Mouse (Mus musculus) thymus, postnatal 25 days (tissue): ENCODE data around the gene Tmem95.

Source experiments
- DNase-seq: peaks from one replicate; pipeline ENCODE4 v3.0.0; 2022

Gene Tmem95

DNA sequence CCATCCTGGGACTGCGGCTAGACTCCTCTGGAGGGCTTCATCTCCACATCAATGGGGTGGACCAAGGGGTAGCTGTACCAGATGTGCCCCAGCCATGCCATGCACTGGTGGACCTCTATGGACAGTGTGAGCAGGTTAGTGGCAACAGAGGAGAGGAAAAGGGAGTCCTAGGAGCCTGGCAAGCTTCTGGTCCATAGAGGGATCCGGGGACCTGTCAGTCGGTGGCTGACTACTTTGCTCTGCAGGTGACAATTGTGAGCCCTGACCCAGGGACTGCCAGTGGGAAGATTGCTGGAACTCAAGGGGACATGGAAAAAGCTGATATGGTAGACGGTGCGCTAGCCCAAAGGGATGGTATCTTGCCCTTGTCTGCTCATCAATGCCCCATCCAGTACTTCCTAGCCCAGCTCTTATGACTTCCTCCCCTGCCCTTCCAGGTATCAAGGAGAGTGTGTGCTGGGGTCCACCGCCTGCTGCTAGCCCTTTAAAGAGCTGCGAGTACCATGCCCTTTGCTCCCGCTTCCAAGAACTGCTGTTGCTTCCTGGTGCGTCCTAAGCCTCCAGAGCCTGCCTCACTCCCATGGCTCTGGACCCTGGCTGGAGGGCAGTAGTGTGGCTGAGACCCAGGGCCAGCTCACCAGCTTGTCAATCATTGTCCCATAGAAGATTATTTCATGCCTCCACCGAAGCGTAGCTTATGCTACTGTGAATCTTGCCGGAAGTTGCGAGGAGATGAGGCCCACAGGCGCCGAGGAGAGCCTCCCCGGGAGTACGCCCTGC is 33.2 kb upstream of the Tmem95 start:
- DNase-seq = no peak

DNA sequence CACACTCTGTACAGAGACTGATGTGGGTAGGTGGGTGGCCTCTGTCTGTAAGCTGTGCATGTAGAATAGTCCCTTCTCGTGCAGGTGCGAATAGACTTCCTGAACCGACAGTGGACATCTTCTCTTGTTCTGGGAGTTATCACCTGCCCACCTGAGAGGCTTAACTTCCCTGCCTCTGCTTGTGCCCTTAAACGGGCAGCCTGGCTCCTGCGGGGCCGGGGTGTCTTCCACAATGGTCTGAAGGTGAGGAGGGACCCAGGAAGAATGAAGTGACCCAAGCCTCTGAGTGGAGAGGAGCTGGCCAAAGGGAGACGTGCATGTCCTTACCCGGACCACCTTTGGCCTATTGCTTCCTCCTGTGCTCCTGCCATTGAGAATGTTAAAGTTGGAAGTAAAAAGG is 32.4 kb upstream of the Tmem95 start:
- DNase-seq = no peak

DNA sequence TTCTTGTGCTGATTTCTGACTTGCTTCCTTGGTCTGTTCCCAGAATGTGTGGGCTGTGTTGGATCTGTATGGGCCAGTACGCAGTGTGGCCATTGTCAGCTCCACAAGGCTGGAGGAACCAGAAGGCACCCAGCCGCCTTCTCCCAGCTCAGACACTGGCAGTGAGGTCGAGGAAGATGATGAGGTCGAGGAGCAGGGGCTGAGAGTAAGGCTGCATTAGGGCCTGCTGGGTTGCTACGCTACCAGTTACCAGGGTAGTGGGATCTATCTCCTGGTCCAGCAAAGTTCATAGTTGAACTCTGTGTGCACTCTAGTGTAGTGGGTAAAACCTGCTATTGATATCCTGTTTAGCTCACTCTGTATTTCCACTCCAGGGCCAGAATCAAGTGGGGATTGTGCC is 31.4 kb upstream of the Tmem95 start:
- DNase-seq = no peak

DNA sequence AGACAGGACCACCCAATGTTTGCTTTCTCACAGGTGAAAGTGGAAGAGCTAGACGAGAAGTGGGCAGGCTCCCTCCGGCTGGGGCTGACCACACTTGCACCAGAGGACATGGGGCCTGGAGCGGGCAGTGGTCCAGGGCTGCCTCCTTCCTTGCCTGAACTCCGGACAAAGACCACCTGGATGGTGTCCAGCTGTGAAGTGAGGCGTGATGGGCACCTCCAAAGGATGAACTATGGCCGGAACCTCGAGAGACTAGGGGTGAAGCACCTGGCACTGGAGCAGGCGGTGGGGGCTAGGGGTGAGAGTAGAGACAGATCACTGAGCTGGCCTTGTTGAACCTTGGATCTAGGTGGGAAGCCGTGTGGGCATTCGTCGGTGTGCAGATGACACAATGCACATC is 30.8 kb upstream of the Tmem95 start:
- no peak for DNase-seq

DNA sequence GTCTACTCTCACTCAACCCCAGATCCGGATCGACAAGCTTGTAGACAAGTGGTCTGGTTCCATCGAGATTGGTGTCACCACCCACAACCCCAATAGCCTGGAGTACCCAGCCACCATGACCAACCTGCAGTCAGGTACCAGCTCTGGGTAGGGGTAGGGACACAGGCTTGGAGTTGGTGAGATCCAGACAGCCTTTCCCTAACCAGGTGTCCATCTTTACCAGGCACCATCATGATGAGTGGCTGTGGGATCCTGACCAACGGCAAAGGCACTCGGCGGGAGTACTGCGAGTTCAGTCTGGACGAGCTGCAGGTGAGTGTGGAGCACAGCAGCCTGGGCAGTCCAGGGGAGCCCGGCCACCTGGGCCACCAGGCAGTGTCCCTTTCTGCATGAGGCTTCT is 26.5 kb upstream of the Tmem95 start:
- DNase-seq = no peak

DNA sequence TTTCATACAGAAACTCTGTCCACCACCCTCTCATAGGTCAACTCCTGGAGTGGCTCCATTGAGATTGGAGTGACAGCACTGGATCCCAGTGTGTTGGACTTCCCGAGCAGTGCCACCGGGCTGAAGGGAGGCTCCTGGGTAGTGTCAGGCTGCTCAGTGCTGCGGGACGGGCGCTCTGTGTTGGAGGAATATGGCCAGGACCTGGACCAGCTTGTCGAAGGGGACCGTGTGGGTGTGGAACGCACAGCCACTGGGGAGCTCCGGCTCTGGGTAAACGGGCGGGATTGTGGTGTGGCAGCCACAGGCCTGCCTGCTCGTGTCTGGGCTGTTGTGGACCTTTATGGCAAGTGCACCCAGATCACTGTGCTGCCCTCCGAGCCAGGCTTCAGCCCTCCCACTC is 25.2 kb upstream of the Tmem95 start:
- no peak for DNase-seq

DNA sequence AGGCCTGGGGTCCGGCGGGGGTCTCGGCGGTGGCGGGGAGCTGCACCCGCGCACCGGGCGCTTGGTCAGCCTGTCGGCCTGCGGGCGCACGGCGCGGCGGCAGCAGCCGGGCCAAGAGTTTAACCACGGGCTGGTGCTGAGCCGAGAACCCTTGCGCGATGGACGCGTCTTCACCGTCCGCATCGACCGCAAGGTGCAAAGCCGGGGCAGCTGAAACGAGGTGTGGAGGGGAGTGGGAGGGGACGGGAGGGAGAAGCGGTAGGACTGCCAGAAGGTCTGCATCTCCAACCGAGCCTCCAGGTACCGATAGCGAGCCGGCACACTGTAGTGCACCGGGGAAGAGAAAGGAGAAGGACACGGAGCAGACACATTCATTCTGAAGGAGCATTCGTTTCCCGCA is 24.2 kb upstream of the Tmem95 start:
- DNase-seq = no peak

DNA sequence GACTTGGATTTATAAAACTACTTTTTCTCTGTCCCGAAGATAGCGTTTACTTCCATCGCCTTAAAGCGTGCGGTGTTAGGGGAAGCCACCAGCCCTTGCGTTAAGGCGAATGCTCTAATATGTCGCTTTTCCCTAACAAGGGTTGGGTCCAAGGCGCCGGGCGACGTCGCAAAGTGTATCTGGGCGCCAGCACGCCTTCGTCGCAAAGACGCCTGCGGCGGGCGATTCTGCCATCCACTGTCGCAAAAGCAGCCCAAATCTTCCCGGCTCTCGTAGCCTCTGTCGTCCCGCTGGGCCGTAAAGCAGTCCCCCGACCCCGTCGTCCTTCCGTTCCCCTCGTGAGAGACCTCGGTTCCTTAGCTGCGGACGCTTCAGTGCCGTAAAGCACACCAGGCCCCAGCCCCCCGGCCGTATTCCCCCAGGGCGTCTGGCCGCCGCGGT is 23.6 kb upstream of the Tmem95 start:
- peak; percentile 93 for DNase-seq

DNA sequence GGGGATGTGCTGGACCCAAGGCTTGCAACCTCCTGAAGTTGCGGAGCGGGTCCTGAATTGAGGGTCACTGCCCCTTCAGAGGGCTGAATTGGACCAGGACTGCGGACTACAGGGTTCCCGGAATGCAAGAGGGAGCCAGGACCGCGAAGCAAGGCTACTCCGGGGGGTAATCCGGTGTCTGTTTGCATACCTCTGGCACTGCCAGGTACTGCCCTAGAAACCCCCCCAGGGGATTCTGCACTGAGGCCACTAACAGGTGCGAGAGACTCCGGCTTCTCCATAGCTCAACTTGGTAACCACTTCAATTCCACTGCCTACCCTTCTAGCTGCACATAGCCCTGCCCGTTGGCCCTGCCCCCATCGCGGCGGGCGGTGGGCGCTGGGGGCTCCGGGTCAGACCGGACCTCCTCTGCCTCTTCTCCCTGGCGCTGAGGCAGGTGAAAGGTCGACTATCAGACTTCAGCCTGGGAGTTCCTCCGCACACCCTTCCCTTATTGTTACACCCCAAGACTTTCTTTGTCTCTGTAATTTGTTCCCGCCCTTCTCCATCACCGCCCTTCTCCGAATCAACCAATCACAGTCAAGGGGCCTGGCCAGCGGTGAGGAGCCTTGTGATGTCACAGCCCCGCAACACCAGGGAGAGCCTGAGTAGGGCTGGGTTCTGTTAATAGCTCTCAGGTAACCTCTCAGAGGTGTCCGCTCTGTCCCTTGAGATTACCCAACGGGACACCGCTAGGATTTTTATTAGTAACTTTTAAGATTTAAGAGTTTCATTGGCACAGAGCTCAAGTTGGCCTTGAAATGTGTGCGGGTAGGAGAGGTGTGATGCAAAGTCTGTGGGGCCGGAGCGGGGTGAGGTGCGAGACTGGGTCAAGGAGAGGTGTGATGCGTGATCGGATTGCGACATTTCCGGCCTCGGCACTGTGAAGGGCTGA is 22.9 kb upstream of the Tmem95 start, which contains the start of the genes 2810408A11Rik and Neurl4:
TSS of gene 2810408A11Rik (minus strand) at position 517 of the 935 bp plus-strand sequence.
TSS of gene Neurl4 (plus strand) at position 602 of the 935 bp plus-strand sequence.
- peak; percentile 91 for DNase-seq

DNA sequence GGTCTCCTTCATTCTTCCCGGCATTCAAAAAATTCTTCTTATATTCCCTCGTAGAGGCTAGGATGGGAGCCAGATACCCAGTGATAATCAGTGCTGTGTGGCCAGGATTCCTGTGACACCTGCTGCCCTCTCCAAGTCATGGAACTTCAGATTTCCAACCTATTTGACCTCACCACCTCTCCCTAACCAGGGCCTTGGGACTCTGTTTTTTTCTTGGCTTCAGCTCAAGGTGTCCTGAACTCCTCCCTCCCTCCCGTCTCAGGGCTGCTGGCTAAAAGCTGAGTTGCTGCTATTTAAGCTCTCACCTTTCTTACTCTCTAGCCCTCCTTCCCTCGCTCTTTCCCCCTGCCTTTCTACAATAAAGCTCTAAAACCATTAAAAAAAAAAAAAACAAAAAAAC is 22.1 kb upstream of the Tmem95 start:
- peak; percentile 33 for DNase-seq

DNA sequence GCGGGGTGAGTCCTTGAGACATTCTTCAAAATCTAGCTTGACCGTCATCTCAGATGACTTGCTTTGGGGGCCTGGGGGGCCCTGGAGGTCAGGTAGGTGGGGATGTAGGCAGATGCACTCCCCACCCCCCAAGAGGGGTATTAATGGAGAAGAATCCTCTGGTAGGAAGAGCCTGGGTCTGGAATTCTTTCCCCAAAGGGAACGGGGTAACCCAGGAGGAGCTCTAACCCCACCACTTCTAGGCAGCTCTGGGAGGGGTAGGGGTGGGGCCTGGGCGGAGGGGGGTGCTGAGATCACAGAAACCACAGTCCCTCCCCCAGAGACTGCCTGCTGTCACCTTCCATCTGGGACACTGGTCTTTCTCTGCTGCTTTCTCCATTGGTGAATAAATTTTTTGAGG is 17.5 kb upstream of the Tmem95 start, which contains the start of gene Acap1:
TSS of gene Acap1 (minus strand) at position 249 of the 400 bp plus-strand sequence.
- peak; percentile 83 for DNase-seq

DNA sequence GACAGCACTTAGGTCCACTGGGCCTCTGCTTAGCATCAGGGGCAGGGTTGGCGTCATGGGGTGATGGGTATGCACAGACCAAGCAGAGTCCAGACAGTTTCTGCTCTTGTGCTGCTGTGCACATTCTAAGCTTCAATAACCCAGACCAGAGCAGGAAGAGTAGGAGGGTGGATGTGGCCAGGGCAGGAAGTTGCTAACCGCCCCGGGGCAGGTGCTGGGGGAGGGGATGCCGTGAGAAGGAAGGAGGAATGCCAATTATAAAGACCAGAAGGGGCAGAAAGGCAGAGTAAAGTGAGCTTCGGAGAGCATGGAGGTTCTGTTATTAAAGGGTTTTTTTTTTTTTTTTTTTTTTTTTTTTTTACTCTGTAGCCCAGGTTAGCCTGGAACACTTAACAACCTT is 16.9 kb upstream of the Tmem95 start:
- DNase-seq = peak; percentile 92

DNA sequence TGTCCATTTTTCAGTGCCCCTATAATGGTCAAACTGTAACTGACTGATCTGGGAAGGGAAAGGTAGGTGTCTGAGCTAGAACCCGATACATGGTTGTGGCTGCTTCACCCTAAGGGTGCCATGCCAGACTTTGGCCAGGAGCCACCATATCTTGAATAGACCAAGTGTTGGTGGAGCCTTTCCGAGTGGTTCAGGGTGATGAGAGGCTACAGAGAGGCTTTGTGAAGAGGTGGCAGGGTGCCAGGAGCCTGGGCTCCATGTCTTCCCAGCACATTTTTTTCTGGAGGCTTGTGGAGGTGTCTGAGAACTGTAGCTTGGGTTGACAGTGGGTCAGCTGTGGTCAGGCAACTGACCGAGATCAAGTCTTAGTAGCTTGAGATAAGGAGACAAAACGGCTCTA is 13.7 kb upstream of the Tmem95 start:
- no peak for DNase-seq

DNA sequence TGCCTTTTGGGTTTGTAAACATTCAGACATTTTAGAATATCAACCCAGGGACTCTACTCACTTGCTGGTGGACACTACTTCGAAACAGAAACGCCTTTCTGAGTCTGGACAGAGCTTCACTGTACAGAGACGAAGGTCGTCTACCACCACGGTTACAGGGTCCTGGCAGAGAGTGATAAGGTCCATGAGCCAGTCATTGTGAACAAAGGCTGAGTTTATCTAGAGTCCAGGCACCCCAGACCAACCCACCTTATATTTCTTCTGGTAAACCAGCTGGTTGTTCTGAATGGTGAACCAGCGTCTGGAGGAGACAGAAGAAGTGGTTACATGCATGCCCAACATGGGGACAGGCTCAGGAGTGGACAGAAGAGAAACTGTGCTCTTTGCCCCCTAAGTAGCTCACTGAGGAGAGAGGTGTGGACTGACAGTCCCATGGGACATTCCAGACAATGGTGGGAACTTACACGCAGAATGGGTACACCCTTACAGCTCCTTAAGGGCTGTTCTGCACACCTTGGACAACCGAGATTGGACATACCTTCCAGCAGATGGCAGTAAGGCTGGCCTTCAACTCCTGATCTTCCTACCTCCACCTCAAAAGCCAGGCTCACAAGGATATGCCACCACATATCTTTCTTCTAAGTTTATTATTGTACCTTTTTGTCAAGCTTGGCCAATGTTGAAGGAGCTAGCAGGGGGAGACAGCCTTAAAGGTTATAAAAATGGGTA is 9.3 kb upstream of the Tmem95 start:
- DNase-seq = no peak

DNA sequence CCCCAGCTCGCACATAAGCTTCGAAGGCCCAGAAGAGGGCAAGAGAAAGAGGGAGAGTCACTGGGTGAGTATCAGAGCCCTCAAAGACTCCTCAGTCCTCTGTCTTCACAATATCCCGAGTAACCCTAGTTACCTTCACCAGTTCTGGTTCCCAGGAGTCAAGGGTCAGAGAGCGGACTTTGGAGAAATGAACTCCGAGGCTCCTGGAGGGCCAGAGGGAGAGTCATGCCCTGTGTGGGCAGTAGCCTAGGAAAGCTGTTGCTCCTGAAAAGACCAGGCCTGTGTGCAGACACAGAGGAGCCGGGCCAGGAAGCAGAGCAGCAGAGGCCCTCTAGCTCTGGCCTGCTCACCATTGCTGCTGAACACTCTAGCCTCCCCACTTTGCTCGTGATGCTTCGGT is 6.8 kb upstream of the Tmem95 start:
- no peak for DNase-seq

DNA sequence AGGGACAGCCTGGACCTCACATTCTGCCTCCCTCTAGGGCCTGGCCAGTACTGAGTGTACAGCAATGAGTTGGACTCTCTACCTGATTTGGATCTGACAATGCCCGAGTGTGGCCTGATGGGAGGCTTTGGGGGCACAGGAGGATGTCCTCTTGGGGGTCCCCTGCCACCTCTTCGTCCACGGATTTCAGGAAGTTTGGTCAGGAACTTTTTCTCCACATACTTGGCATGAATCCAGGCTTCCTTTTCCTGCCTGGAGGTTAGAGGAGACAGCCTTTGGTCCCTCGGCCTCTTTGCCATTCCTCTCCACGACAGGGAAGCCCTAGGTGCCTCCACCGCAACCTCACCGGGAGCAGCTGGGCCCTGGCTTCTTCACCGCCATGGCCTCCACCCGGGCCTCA is 6.4 kb upstream of the Tmem95 start:
- no peak for DNase-seq

DNA sequence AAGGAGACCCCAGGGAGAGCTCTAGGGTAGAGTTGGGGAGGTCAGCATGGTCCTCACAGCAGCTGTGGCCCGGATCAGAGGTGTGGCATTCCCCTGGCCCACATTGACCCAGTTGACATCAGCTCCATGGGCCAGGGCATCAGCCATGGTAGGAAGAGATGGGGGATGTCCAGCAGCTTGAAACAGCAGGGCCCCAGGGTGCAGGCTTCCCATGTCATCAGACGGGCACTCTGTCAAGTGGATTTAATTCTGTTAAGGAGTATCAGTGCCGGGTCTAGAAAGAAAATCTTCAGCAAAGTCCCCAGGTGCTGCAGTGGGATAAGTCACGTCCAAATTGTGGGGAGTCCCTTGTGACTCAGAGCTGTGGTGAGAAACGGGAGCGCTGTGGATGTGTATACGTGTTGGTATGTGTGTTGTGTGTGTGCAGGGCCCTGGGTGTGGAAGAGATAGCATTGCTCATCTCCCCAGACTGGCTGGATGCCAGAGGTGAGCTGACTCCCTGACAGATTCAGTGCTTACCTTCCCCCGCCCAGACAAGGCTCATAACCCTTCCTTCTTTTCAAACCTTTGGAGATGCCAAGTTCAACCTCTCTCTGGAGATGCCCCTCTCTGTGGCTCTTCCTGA is 5.8 kb upstream of the Tmem95 start:
- no peak for DNase-seq

DNA sequence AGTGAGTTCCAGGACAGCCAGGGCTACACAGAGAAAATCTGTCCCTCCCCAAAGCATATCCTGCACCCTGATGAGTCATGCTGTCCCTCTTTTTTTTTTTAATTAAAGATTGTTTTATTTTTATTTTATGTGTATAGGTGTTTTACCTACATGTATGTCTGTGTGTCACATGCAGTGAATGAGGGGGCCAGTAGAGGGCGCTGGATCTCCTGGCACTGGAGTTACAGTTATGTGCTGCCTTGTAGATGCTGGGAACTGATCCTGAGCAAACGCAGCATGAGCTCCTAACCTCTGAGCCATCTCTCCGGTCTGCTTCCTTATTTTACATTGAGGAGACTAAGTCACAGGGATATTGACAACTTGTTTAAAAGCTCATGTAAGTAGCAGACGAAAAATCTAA is 5.2 kb upstream of the Tmem95 start:
- peak; percentile 72 for DNase-seq

DNA sequence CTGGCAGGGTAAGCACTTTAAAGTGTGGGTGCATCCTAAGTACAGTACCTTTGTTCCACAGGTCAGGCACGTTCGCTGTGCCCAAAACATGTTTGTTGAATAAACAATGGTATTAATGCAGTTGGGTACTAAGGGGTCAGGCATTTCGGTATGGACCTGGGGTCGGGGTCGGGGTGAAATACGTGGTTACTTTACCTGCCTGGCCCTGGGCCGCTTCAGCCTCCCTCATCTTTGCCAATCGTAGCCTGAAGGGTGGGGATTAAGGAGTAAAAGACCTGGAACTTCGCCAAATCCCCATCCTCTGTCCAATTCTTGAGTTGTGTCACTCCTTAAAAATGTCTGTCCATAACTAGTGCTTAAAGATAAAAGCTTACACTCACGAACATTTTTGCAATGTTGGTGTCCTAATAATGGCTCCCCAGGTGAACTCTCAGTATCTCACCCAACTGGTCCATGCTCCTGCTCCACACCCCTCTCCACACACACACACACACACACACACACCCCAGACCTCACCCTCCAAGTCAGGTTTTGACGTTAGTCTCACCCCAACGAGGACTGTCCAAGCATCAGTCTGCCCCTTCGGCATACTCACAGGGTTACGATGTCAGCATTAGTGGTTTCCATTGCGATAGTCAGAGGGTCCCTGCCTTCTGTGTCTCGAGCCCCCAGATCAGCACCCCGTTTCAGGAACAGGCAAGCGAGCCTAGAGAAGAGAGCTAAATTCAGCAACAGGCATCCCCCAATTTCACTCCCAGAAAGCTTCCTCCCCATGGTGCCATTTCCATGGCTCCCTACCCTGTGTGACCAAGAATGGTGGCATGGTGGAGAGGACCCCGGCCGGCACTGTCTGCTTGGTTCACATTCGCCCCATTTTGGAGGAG is 4.2 kb upstream of the Tmem95 start:
- DNase-seq = no peak

DNA sequence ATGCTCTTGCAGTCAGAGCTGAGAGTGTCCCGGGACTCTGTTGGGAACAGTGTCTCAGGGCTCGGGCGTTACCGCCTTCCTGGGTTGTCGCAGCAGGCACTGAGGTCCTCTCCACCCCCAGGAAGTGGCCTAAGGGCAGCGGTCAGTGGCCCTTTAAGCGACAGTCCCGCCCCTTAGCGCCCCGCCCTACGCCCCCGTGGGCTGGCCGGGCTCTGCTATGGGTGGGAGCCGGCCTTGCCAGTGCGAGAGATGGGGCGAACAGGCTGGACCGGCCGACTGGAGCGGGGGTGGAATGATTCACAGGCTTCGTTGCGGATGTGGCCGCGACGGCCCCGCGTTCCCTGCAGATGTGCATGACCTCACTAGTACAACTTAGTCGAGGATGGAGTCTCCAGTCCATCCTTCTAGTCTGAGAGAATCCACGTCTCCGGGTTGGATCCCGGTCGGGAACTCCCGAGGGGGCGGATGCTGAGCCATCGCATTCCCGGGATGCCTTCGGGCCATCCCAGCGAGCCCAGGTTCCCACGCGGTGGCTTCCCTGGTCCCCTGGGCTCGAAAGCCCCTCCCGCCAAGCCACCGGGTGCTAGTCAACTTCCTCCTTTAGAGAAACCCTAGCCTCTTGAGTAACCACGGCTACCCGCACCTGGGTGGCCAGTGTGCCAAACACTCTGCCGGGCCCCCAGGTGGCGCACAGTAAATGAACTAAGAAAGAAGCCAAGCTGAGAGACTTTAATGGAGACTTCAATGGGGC is 3.2 kb upstream of the Tmem95 start, which contains the start of gene Kctd11:
TSS of gene Kctd11 (minus strand) at position 554 of the 751 bp plus-strand sequence.
- DNase-seq = peak; percentile 75

DNA sequence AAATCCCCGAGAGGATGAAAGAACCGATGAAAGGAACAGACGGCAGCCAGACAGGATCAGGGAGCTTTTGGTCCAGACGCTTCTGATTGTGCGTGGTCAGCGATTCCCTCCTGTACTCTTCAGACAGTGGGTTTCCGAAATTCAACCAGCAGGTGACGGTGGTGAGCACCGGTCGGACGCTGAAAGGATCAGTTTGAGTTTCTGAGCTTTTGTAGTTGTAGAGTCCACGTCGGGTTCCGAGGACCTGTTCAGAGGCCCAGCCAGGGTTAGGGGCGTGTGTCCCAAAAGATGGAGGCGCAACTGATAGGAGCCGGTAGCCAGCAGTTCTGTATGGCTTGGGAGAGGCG is 2.7 kb upstream of the Tmem95 start:
- peak; percentile 71 for DNase-seq
